Mouse (Mus musculus) R1 (cell line): ENCODE measurements around the gene Akr1d1.

ENCODE experiments used
- DNase-seq: peaks from one replicate; pipeline ENCODE4 v3.0.0-alpha.2; 2018; ENCODE audit warnings: low read depth, low spot score

Gene Akr1d1

DNA sequence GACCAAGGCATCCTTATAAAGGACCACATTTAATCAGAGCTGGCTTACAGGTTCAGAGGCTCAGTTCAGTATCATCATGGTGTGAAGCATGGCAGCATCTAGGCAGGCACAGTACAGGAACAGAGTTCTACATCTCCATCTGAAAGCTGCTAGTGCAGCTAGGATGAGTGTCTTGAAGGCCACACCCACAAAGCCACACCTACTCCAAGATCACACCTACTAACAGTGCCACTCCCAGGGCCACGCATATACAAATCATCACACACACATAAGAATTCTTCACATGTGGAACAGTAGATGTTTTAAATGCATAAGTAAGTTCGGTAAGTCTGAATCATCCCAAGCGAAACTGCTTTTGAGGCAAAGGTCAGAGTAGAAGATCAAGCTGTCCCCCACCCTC lies 33.9 kb downstream of the Akr1d1 start:
- DNase-seq, result peak; percentile 54

DNA sequence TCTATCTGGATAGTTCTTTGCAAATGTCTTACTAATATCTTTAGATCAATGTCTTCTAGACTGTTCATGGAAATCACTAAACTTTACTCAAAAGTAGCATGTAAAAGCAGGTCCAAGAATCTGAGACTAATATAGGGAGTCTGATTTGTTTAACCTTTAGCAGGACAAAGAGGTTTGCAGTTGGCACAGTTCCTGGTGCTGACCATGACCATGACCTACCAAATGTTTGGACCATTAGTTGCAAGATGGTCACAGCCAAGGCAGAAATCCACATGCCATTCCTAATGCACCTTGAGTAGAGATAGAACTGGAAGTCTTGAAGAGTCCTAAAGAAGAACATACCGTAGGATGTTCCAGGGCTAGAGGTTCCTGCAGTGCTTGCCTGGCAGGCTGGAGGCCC lies 37.4 kb downstream of the Akr1d1 start:
- no peak for DNase-seq

DNA sequence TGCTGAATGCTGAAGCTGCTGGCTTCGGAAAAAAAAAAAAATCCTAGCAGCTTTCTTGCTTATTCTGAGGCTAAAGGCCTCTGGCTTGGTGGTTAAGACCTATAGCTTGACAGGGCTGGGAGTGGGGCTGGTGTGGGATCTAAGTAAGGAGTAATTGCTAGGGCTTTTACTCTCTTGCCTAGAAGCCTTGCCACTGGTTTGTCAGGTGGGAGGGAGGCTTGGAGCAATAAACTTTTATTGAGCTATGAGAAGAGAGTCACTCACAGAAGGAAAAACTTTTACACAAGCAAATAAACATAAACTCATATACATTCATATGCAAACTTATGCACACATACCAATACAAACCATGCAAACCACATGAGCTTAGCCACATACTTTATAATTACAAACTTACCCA lies 42.0 kb downstream of the Akr1d1 start:
- no peak for DNase-seq

DNA sequence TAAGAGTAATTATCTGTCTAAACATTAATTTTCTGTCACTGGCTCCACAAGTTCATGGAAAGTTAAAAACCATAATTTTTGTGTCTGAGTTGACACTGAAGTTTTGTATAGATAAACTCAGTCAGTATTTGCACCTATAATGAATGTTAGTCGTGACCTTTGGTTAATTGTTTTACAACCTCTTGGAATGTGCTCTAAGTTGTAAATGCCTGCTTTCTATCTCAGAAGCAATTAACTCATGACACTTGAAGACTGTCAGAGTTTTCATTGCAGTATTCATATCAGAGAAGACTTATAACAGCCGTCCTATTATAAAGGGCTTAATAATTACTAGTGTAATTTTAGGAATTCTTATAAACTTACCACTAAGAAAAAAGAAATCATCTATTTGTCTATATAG lies 43.0 kb downstream of the Akr1d1 start:
- DNase-seq, result no peak

DNA sequence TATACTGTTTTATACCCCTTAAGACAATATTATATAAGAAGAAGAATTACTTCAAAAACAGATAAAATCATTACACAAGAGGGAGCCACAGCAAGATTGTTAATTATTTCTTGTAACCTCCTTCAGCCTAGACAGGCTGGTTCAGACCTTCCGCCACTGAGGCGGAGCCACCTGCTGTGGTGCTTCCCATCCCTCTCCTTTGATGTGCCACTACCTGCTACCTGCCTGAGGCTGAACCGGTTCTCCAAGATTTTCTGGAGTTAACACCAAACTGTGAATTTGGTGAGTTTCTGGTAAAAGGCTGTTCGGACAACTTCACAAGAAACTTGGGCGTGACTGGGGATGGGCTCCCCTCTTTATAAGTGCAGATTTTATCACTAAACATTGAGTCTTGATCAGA lies 50.5 kb downstream of the Akr1d1 start:
- DNase-seq, result peak; percentile 64

DNA sequence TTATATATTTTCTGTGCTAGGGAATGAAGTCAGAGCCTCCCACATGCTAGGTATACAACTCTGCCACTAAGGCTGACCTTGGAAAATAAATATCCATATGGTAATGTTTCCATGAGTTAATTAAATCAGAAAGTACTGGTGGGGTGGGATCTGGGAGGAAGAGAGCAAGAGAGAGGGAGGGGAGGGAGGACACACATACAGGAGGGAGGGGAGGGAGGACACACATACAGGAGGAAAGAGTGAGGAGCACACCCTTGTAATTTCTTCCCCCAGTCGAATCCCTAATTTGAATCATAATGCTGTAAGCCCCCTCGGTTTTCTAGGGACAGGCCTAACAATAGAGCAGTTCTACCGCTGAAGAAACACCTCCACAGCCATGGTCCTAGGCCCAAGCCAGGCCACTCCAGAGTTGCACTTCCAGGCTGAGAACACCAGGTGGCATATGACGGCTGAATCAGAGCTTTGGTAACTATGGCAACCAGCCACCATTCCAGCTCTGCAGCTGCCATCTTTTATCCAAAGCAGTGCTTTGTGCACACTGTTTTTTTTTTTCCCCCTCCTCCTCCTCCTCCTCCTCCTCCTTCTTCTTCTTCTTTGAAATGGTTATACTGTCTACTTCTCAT lies 59.5 kb downstream of the Akr1d1 start:
- DNase-seq, result peak; percentile 97

DNA sequence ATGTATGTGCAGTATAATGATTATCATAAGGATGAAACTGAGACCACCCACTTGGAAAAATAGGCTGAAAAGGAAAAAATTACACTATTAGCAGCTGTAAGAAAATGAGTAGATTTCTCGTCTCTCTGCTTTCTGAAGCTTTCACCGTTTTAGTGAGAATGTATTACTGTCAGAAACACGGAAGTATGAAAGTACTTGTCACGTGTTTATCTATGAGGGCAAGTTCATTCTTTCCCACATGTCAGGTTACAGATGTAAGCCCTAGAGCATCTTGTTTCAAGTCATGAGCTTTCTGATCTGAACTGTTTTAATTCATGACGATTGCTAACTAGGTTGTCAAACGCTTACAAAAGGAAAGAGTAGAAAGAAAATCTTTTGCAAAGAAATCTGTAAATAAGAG lies 60.8 kb downstream of the Akr1d1 start:
- no peak for DNase-seq

DNA sequence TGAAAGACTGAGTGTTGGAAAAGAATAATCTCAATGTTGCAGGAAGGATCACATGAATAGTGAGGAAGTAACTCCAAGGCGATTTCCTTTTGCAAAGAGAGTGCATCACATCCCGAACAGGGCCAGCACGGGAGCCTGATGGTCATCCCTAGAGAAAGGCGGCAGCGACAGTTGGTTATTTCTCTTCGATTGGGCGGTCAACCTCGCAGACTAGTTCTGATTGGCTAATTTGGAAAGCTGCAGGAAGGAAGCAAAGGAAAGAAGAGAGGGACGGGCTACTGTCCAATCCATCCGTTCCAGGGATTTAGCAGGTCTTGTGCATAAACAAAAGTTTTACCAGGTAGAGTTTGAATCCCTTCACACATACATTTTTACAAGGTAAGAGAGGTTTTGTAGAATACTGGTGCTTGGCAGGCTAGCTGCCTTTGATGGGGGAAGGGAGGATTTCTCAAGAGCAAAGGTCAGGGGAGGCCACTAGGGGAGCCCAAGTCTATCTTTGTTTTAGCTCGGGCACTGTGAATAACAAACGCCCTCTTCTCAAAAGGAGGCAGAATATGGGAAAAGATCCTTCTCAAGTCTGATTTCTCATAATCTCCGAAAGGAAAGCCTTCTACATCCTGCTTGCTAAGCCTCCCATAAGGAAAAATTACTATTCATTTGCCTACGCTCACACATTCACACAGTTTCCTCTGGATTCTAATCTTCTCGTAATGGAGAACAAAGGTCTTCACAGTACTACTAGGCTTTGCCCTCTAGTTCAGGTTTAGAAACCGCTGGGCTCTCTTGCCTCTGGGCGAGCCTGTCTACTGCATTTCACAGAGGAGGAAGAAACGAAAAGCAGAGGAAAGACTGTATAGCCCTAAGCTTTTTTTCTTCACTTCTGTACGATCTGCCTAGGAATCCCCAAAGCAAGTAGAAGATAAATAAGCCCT lies 62.4 kb downstream of the Akr1d1 start:
- peak; percentile 93 for DNase-seq

DNA sequence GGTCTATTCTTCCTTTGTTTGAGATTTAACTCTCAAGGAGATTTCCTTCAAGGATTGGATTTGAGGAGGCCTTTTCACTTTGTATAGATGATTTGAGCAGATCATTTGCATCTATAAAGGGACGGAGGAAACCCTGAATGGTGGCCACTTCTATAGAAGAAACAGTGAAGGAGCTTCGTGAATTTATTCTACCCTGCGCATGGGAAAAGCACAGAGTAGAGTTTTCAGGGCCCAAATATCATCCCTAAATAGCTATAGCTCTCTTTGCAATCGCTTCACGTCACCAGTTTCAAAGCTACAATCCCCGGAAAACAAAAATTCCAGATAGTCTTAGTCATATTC lies 63.0 kb downstream of the Akr1d1 start:
- no peak for DNase-seq

DNA sequence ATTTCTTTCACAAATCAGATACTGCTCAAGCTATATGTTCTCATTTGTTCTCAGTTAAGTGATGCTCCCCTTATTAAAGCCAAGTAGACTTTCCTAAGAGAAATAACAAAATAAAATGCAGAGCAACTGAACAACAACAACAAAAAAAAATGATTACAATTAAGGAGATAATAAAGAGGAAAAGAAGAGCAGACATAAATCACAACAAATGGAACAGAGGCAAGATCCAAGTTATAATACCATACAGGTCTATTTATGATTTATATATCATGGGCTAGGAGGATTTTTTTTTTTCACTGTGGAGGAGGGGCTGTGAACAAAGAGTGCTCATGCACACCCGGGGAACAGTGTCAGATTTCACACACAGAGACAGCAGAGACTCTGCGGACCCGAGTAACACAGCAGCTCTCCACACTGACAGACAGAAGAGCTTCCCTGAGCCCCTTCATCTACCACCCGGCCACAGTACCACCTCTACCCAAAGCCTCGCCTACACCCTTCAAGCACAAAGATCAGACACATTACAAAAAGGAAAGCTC lies 63.6 kb downstream of the Akr1d1 start:
- peak; percentile 46 for DNase-seq

DNA sequence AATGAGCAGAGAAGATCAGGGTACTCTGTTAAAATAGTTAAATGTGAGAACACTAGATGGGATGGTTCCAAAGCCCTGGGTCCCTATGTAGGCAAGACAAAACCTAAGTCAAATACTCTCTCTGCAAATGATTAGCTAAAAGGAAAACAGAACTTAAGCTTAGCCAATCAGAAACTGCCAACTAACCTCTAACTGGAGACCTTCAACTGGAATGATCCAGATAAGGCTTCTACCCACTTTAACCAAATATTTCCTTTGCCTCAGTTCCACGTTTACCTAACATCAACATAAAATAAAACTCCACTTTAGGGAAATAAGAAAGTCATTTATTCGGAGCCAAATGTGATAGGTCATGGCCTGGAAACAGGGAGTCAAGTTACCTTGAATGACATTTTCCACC lies 67.1 kb downstream of the Akr1d1 start:
- DNase-seq, result no peak

DNA sequence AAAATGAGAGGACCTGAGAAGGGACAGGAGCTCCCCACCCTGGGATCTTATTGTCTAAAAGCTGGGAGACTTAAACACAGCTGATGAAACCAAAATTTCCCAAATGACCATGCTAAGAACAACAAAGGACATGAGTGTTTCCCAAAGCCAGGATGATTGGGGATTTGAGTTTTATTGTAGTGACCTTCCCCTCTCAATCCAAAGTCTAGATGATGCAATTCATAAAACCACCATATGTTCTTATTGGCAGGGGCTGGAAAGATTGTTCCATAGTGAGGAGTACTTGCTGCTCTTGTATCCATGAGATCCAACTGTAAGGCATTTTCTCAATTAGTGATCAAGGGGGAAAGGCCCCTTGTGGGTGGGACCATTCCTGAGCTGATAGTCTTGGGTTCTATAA lies 68.1 kb downstream of the Akr1d1 start:
- DNase-seq, result no peak

DNA sequence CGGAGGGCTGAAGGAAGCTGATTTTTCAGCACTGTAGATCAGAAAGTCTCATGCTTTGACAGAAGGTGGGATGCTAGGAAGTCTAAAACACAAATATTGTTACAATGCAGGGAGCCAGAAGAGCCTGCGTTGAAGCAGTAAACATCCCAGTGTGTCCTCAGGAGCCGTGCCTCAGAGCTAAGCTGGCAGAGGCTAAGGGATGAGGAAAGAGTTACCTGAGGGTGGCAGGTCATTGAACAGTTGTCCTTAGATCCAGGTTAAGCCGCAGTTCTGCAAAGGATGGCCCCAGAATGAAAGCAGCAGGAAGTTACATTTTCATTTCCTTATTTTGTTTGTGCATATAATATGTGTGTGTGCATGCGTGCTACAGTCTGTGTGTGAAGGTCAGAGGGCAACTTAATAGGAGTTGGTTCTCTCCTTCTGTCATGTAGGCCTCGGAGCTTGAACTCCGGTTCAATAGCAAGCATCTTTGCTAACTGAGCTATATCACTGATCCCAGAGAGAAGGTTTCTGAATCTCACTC lies 71.1 kb downstream of the Akr1d1 start:
- no peak for DNase-seq

DNA sequence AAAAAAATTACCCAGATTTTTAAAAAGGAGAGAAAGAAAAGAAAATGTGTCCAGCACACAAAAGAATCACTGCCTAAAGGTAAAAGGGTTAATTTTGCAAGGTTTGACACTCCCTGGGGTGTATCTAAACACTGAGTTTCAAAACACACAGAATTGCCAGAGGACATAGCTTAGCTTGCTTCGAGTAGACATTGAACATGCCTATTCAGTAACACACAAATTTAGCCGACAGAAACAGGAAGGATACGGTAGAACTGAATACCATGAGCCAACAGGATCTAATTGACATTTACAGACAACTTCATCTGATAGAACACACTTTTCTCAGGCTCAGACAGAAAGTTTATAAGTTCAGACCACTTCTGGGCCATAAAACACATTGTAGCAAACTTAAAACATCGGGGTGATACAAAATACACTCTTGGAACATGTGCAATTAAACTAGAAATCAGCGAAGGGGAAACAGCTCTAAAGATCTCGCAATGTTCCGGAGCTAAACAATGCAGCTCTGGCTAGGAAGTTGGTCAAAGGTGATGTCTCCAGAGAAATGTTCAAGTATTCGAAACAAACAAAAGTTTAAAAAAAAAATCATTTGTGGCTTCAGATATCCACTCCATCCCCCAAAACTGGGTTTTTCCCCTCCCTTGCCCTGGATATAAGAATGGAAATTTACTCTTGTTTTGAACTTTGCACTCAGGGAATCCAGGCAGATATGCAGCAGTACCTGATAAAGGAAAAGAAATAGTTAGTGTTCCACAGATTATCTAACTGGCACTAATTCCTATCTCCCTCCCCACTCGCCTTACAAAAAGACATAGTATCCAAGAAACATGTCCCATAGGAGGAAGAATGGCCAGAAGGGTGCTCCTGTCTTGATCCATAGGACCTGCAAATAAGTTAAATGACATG lies 73.1 kb downstream of the Akr1d1 start:
- DNase-seq, result no peak

DNA sequence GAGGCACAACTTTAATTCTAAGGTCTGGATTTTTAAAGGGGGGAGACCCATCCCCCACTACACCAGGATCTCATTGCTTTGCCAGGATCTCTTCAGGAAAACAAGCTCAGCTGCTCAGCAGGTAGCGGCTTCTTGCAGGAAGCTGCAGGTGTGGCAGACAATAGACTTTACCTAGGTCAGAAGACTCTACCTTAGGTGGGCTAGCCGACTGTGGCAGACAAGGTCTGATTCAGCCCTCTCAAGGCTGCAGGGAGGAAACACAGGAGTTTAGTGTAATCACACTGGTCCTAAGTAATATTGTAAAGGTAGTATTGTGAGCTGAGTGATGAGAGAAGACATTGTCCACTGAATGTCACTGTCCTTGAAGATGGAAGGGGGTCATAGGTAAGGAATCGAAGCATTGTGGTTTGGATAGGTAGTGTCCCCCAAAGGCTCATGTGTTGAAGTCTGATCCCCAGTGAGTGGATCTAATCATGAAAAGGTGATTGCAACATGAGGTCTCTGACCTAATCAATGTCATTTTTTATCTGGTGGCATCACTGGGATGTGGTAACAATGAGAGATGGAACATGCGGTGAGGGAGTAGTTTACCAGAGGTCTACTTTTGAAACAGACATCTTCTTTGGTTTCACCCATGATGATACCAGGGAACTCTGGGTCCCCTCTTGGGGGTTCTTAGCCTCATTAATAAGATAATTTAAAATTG lies 74.4 kb downstream of the Akr1d1 start:
- peak; percentile 94 for DNase-seq

DNA sequence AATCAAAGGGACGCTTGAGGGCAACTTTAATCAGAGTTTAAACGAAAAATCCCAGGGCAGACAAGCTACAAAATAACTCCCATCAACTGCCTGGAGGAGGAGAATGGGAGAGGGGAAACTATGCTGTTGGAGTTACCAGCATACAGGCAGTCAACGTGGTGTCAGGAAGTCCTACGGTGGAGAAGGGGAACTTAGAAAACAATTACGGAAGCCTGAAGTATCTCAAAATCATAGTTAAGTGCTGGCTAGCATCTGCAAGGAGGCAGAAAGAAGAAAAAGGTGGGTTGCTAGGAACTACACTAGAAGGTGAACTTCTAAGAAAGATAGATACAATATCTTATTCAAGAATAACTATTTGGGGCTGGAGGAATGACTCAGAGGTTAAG lies 74.9 kb downstream of the Akr1d1 start:
- no peak for DNase-seq

DNA sequence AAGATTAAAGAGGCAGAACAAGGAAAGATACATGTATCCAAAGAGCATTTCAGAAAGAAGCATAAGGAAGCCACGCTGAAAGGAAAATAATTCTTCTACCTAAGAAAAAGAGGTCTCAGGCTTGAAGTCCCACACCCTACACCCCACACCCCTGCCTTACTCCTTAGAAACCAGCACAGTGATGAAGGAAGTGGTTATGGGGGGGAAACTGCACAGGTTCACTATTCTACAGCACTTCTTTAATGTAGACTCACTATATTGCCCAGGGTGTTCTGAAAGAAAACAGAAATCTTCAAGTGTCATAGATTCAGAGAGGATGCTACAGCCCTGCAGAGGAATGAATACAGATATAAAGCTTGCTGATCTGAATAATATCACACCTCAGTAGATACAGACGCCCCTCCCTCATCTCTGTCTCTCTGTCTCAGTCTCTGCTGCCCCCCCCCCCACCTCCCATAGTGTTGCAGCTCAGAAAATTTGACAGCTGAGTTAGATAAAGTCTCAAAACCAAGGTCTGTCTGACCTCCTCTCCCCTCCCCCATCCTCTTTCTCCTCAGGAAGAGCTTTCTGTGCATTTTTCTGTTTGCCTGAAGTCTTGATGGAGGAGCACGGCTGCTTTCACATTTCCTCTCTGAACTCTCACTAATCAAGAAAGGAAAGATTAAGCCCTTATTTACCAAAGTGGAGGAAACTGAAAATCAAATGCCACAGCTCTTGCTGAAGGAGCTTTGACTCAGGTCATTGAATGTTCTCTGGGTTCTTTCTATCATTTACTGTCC lies 77.7 kb downstream of the Akr1d1 start:
- no peak for DNase-seq

DNA sequence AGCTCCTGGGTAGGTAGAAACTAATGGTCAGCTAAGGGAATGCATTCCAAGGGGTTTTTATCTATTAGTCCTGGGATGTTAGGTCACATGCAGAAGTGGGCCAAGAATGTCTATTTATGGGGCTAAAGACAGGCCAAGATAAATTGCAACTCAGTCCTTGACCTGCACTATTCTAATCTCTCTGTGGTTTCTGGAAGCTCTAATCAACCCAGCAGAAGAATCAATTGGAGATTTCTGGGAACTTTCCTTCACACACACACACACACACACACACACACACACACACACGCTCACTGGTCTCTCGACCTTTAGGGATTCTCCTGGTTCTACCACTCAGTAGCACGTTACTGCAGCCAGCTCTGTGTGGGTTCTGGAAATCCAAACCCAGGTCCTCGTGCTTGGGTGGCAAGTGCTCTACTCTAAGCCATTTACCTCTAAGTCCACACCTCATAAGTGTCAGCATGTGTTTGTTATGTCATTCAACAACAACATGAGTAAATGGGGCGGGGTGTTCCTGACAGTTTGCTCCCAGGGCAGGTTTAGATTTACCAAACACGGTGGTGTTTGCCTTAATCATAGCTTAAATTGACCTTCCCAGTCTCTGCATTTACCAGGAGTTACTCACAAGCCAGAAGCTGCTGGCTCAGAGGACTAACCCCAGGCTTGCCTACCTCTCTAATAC lies 82.8 kb downstream of the Akr1d1 start:
- no peak for DNase-seq

DNA sequence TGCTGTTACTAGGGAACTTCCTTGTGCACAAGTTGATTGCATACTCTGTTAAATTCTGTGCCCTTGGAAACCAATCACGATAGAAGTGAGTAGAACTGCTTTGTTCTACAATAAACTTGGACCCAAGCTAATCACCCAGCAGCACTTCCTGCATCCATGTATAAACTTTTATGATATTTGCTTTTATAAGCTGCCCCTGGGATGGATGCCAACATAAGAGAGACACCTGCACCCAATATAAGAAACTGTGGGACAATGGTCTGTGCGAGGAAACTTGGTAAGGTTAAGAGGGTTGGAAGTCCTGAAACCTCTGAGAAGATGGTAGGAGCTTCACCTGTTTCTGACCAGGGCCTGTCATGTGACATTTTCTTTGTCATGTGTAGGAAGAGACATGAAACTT lies 85.5 kb downstream of the Akr1d1 start:
- DNase-seq, result no peak

DNA sequence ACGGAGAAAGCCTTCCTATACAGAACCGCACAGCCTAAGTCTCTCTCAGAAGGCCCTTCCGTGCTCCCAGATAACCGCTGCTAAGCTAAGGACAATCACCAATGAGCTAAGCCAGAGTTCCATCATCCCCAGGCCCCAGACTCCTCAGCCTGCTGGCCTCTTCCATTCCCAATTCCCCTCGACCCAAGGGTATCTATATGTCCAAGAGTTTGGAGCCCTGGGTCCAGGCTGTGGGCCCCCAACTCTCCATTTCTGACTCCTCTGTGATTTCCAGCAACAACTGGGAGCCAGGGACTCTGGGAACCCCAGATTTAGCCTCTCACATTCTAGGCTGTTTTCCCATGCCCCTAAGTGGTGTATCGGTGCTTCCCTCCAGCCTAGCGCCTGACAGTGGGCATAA lies 86.2 kb downstream of the Akr1d1 start:
- no peak for DNase-seq
